Mouse (Mus musculus): ENCODE measurements around the gene Snx30. TPM values are rescaled to one million over a fixed set of nuclear protein-coding genes. Genes with fewer than 3 reads are reported as not detected.

Snx30 gene
- polyA plus RNA-seq, 1 experiment from 2014 or later, result 7.7 TPM

DNA sequence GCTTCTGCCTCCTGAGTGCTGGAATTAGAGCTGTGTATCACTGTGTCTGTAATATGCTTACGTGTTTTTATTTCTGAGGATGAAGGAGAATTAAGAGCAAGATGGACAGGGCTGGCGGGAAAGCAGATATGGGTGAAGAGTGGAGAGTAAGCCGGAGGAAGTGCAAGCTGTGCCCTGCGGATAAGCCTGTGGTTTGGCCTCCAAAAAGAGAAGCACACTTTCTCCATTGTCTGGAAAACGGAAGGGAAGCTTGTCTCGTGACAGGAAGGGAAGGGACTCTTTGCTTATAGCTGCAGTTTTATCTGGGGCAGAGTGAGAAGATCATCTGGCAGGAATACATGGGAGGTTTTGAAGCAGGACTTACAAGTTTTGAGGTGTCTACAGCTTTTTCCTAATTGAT lies 58.2 kb downstream of the Snx30 start:
- H3K27me3 ChIP-seq, result no peaks in the 10 kb centered on the region
- H3K4me3 ChIP-seq (replicated peaks), result no peak overlapping the region
- H3K4me2 ChIP-seq, result no peak overlapping the region
- H3K9ac ChIP-seq, result no peak overlapping the region
- 79% methylated on average over 6 of the region's 6 CpGs for WGBS
- H3K36me3 ChIP-seq, result no peaks in the 10 kb centered on the region
- H3K9me3 ChIP-seq (replicated peaks), result no peaks in the 10 kb centered on the region
- peaks cover 13% of the 10 kb centered on the region for H3K4me1 ChIP-seq
- ATAC-seq (replicated peaks; ENCODE audit: low FRiP score), result no peak
- H3K27ac ChIP-seq, result no peak overlapping the region

DNA sequence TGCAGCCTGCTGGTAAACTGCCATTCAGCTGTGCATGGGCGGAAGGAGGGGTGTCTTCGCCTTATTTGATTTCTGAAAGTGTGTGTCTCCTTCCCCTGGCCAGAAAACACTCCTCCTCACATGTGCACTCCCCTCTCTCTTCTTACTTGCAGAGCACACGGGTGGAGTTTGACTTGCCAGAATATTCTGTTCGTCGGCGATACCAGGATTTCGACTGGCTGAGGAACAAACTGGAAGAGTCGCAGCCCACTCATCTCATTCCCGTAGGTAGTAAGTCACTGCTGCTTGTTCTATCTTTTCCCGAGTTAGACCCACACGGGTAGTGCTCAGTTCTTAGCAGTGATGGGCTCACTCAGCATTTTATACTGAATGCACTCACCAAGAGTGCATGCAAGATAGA lies 62.4 kb downstream of the Snx30 start:
- Histone ChIP-seq H3K36me3 (no peaks in the 10 kb centered on the region), H3K27me3 (no peaks in the 10 kb centered on the region), H3K27ac (no peak overlapping the region), H3K4me3 (replicated peaks) (no peak overlapping the region), H3K4me1 (peaks cover 2% of the 10 kb centered on the region; the same call in 1 of the 2 replicates), H3K9me3 (replicated peaks) (no peaks in the 10 kb centered on the region), H3K4me2 (no peak overlapping the region), H3K9ac (no peak overlapping the region)
- no peak for ATAC-seq (replicated peaks; ENCODE audit: low FRiP score)
- 82% methylated on average over 11 of the region's 11 CpGs for WGBS

DNA sequence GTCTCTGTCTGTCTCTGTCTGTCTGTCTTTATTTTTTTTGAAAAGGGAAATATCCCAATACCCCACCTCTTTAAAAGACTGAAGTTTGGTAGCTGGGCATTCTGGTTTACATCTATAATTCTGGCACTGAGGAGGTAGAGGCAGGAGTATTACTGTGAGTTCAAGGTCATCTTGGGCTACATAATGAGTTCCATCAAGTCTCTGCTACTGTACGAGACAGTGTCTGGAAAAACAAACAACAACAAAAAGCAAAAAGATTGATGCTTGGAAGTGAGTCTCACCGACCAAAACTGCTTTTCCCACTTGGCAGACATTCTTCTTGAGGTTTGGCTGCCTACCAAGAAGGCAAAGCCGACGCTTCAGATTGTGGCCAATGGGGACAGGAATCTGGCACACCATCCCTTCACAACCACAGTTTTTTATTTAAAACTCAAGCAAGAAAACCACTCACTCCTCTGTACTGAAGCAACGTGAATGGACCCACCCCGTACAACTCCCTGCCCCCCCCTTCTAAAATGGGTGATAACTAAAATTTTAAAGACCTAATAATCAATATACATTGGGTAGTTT lies 63.9 kb downstream of the Snx30 start:
- H3K27me3 ChIP-seq, result no peaks in the 10 kb centered on the region
- no peak overlapping the region for H3K27ac ChIP-seq
- H3K4me1 ChIP-seq, result peaks cover 2% of the 10 kb centered on the region; the same call in 1 of the 2 replicates
- no peak overlapping the region for H3K4me2 ChIP-seq
- no peaks in the 10 kb centered on the region for H3K9me3 ChIP-seq (replicated peaks)
- no peak overlapping the region for H3K9ac ChIP-seq
- no peaks in the 10 kb centered on the region for H3K36me3 ChIP-seq
- ATAC-seq (replicated peaks; ENCODE audit: low FRiP score), result no peak
- H3K4me3 ChIP-seq (replicated peaks), result no peak overlapping the region
- WGBS, result 57% methylated on average over 6 of the region's 6 CpGs

DNA sequence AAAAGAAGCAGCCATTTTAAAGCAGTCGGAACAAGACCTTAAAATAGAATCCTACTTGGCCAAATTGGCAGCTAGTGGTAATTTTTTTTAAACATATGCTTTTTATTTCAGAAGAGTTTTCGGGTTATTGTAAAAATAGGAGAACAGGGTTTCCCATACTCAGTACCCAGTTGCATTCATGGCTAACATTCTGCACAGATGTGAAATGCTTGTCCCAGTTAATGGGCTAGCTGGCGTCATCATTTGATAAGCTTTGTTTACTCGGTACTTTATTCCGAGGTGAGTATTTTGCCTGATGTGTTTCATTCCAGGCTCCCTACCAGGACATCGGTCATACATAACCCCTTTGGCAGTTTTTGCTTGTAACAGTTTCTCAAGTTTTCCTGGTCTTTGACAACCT lies 64.8 kb downstream of the Snx30 start:
- Histone ChIP-seq H3K9me3 (replicated peaks) (no peaks in the 10 kb centered on the region), H3K27ac (no peak overlapping the region), H3K36me3 (no peaks in the 10 kb centered on the region), H3K4me1 (peaks cover 2% of the 10 kb centered on the region; the same call in 1 of the 2 replicates), H3K27me3 (no peaks in the 10 kb centered on the region), H3K4me3 (replicated peaks) (no peak overlapping the region), H3K9ac (no peak overlapping the region), H3K4me2 (no peak overlapping the region)
- 88% methylated on average over 6 of the region's 6 CpGs for WGBS
- ATAC-seq (replicated peaks; ENCODE audit: low FRiP score), result no peak

DNA sequence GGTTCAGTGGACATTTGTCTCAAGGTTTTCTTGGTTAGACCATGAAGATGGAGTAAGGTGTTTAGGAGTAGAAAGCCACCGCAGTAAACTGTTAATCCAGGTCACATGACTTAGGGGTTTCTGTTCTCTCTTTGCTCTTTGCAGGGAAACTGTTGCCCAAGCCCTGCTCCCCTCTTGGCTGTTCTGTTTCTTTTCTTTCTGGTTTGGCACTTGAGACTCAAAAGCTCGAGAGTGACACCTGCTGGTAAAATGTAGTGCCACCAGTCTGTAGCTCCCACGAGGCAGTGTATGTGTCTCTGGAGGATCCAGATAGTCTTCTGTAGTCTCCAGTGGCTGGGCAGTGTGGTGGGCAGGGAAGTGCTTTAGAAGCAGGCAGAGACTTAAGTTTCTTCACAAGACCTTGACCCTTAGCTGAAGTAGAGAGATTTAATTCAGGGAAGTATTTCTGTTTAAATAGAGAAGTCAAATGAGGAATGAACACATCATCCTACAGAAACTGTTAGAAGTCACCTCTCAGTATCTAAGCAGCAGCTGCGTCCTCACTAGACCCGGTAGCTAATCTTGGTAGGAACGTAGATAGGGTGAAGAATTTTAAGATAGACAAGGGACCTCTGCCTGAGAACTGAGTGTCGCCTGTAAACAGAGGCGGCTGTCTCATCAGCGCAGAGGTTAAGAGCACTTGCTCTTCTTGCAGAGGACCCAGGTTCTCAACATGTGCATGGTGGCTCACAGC lies 65.4 kb downstream of the Snx30 start:
- Histone ChIP-seq H3K9ac (no peak overlapping the region), H3K27me3 (no peaks in the 10 kb centered on the region), H3K4me2 (no peak overlapping the region), H3K4me3 (replicated peaks) (no peak overlapping the region), H3K36me3 (no peaks in the 10 kb centered on the region), H3K27ac (no peak overlapping the region), H3K4me1 (peaks cover 2% of the 10 kb centered on the region; the same call in 1 of the 2 replicates), H3K9me3 (replicated peaks) (no peaks in the 10 kb centered on the region)
- peak; percentile 63; the same call in 1 of the 2 replicates for ATAC-seq (replicated peaks; ENCODE audit: low FRiP score)
- WGBS, result 58% methylated on average over 9 of the region's 9 CpGs

DNA sequence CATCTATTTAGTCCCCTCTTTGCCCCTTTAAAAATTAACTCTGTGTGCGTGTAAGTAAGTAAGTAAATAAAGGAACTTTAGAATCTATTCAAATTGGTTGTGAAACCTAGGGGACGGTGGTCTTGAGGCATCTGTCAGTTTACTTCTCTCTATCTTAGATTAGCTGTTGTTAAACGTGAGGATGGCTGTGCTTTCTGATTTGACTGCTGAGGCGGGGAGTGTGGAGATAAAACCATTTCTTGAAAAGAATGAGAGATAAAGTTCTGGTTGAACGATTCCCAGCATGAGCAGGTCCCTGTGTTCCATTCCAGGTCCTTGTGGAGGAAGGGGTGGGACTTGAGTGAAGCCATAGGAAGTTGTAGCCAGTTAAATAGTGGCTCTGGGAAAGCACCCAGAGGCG lies 67.6 kb downstream of the Snx30 start:
- 76% methylated on average over 6 of the region's 6 CpGs for WGBS
- no peak for ATAC-seq (replicated peaks; ENCODE audit: low FRiP score)

DNA sequence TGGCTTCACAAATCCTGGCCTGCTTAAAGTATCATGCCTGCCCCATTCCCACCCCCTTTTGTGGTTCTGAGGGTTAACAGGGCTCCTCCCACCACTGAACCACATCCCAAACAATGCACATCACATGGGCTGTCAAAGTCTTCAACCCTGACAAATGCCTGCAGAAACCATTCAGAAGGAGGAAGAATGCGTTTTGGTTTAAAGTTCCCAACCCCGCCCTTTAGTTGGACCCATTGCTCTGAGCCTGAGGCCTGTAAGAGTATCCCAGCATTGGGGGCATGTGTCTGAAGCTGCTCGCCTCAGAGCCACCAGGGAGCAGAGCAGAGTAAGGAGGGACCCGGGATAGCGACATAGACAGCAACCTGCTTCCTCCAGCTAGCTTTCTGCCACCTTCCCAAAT lies 68.2 kb downstream of the Snx30 start:
- Histone ChIP-seq H3K4me1 (peaks cover 2% of the 10 kb centered on the region; the same call in 1 of the 2 replicates), H3K36me3 (no peaks in the 10 kb centered on the region), H3K4me2 (no peak overlapping the region), H3K4me3 (replicated peaks) (no peak overlapping the region), H3K9ac (no peak overlapping the region), H3K27me3 (no peaks in the 10 kb centered on the region), H3K9me3 (replicated peaks) (no peaks in the 10 kb centered on the region), H3K27ac (no peak overlapping the region)
- WGBS, result 53% methylated on average over 5 of the region's 5 CpGs
- no peak for ATAC-seq (replicated peaks; ENCODE audit: low FRiP score)

More for the DNA sequence above, 67.6 kb downstream of the Snx30 start:
- Histone ChIP-seq H3K4me1 (peaks cover 2% of the 10 kb centered on the region; the same call in 1 of the 2 replicates), H3K27me3 (no peaks in the 10 kb centered on the region), H3K9ac (no peak overlapping the region), H3K9me3 (replicated peaks) (no peaks in the 10 kb centered on the region), H3K4me2 (no peak overlapping the region), H3K36me3 (no peaks in the 10 kb centered on the region), H3K27ac (no peak overlapping the region), H3K4me3 (replicated peaks) (no peak overlapping the region)

DNA sequence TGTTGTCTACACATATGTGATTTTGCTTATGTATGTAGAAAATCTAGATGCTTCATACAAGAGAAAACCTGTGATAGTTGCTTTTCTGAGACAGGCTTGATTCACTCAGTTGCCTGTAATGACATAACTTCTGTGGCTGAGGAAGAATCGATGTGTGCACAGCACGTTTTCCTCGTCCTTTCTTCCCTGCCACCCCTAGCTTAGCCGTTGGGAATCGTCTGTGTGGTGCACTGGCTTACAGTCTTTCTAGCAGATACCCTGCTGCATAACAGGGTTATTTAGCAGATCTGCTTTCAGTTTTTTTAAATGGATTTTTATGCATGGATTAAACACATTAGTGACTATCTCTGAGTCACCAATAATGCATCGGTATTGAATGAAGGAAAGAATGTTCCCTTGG lies 70.9 kb downstream of the Snx30 start:
- Histone ChIP-seq H3K36me3 (0 out of 2 replicates have a peak, but pooled peaks cover 19% of the 10 kb centered on the region), H3K27ac (no peak overlapping the region), H3K9ac (no peak overlapping the region), H3K27me3 (no peaks in the 10 kb centered on the region), H3K4me1 (no peaks in the 10 kb centered on the region), H3K4me2 (no peak overlapping the region), H3K9me3 (replicated peaks) (no peaks in the 10 kb centered on the region), H3K4me3 (replicated peaks) (no peak overlapping the region)
- ATAC-seq (replicated peaks; ENCODE audit: low FRiP score), result no peak
- WGBS, result 88% methylated on average over 6 of the region's 6 CpGs

DNA sequence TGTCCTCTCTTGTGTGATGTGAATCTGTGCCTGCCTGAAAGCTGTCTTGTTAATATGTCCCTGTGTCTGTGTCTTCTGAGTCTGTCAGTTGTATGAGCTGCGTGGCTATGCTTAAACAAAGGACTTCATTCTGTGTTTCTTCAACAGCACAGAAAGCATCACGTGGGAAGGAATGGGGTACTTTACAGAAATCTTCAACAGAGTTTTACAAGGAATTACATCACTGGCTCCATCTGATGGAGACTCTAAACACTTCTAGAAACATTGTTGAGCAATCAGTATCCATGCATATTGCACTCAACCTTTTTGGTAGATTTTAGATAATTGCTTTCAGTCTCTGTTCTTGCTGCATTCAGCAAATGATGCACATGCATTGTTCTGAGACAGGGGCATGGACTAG lies 71.4 kb downstream of the Snx30 start:
- H3K36me3 ChIP-seq, result peaks cover 21% of the 10 kb centered on the region
- 81% methylated on average over 2 of the region's 2 CpGs for WGBS
- no peak overlapping the region for H3K4me3 ChIP-seq (replicated peaks)
- no peak overlapping the region for H3K9ac ChIP-seq
- no peak overlapping the region for H3K4me2 ChIP-seq
- H3K4me1 ChIP-seq, result no peaks in the 10 kb centered on the region
- ATAC-seq (replicated peaks; ENCODE audit: low FRiP score), result no peak
- no peaks in the 10 kb centered on the region for H3K27me3 ChIP-seq
- no peak overlapping the region for H3K27ac ChIP-seq
- H3K9me3 ChIP-seq (replicated peaks), result no peaks in the 10 kb centered on the region

DNA sequence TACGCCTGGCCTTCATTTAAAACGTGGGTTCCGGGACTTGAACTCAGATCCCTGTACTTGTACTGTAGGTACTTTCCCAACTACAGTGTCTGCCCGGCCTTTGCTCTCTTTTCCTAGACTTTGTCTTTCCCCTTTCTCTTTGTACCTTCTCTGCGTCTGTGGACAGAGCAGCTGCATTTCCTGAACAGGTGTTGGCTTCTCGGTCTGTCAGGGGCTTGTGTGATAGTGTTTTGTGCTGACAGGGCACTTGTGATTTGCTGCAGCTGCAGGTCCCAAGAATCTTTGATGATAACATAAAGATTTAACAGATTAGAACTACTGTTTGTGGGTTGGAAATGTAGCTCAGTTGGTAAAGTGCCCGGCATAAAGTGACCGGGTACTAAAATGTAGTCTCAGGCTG lies 73.0 kb downstream of the Snx30 start:
- no peak for ATAC-seq (replicated peaks; ENCODE audit: low FRiP score)
- H3K4me2 ChIP-seq, result no peak overlapping the region
- no peak overlapping the region for H3K4me3 ChIP-seq (replicated peaks)
- 79% methylated on average over 8 of the region's 8 CpGs for WGBS
- H3K36me3 ChIP-seq, result peaks cover 33% of the 10 kb centered on the region
- no peaks in the 10 kb centered on the region for H3K4me1 ChIP-seq
- H3K27me3 ChIP-seq, result no peaks in the 10 kb centered on the region
- H3K27ac ChIP-seq, result no peak overlapping the region
- no peaks in the 10 kb centered on the region for H3K9me3 ChIP-seq (replicated peaks)
- H3K9ac ChIP-seq, result no peak overlapping the region

DNA sequence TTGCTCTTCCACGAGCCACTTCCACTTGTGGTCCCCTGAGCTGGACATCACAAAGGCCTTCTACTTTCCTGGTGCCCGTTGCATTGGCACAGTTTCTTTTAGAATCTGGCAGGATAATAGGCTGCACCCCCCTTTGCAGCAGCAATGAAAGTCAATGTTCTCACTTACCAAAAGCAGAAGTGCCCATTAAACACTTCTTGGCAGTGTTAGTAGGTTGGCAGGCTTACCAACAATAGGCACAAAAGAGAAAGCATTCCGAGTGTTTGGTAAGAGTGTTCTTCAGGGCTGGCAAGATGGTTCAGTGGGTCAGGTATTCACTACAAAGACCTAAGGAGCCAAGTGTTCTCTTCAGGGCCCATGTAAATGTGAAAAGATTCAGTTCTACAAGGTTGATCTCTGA lies 73.8 kb downstream of the Snx30 start:
- no peak for ATAC-seq (replicated peaks; ENCODE audit: low FRiP score)
- H3K4me3 ChIP-seq (replicated peaks), result no peak overlapping the region
- H3K27me3 ChIP-seq, result no peaks in the 10 kb centered on the region
- no peak overlapping the region for H3K4me2 ChIP-seq
- H3K4me1 ChIP-seq, result no peaks in the 10 kb centered on the region
- H3K9me3 ChIP-seq (replicated peaks), result no peaks in the 10 kb centered on the region
- H3K9ac ChIP-seq, result no peak overlapping the region
- H3K36me3 ChIP-seq, result peaks cover 33% of the 10 kb centered on the region
- 89% methylated on average over 3 of the region's 3 CpGs for WGBS
- H3K27ac ChIP-seq, result no peak overlapping the region

DNA sequence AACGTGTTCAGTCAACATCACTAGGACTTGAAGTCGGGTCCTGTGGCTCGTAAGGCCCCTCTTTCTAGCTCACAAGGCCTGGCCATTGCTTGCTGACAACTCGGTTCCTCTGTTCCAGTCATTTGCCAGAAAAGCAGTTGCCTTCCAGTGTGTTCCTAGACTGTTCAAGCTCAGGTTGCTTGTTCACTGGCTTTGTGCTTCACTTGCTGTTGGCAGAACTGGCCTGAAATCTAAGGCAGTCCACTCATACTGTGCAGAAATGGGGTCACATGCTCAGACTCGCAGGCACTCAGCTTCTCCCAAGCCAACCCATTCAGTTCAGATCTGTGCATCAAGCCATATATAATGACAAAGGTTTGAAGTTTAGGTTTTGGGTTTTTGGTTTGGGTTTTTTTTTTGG lies 75.1 kb downstream of the Snx30 start:
- no peaks in the 10 kb centered on the region for H3K9me3 ChIP-seq (replicated peaks)
- H3K36me3 ChIP-seq, result peaks cover 41% of the 10 kb centered on the region
- ATAC-seq (replicated peaks; ENCODE audit: low FRiP score), result no peak
- no peaks in the 10 kb centered on the region for H3K27me3 ChIP-seq
- WGBS, result 92% methylated on average over 5 of the region's 5 CpGs
- H3K4me3 ChIP-seq (replicated peaks), result no peak overlapping the region
- no peak overlapping the region for H3K4me2 ChIP-seq
- H3K9ac ChIP-seq, result no peak overlapping the region
- no peaks in the 10 kb centered on the region for H3K4me1 ChIP-seq
- no peak overlapping the region for H3K27ac ChIP-seq
